Mouse (Mus musculus) stomach, postnatal 0 days (tissue): ENCODE measurements around the gene Rhoj.

ENCODE experiments used
- CTCF ChIP-seq: IDR thresholded peaks from 2 replicates; pipeline ENCODE4 v1.5.1; 2016; ENCODE audit warnings: antibody characterized with exemption, low read depth, mild to moderate bottlenecking, moderate library complexity
- EP300 ChIP-seq: optimal IDR thresholded peaks from 2 replicates; pipeline ENCODE3; 2016; ENCODE audit warnings: antibody characterized with exemption

DNA sequence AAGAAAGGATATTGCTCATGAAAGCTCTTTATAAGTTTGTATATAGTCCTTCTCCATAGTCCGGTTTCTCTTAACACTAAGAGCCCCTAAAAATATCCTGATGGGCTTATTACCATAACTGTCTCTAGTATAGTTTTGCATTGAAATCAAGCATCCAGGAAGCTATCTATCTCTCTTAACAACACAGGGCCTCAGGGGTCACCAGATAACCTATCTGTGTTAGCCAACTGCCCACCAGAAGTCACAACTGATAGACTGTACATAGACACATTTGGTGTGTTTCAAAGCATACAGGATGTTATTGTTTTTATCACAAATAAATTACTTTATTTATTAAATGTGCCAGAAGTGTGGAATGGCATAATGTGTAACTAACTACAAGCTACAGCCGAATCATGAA lies 21.1 kb downstream of the Rhoj start:
- TF ChIP-seq EP300 (no peak), CTCF (no peak)
